Comparison of ENCODE assay signal across 8 mouse cellular contexts in genomic region chr1:172082101-172082898, GRCm38 (mm10). TPM values are rescaled to one million over a fixed set of nuclear protein-coding genes. Genes with fewer than 3 reads are reported as not detected.
DNase-seq lines count a peak whose midpoint lies in the region; ATAC-seq and TF ChIP-seq lines count a peak whose summit lies in the region.

Copa (plus strand) TSS chr1:172082529.
Ncstn (minus strand) TSS chr1:172082795.

- intact Hi-C loops in heart, postnatal 36 days (cut with DNase I) = loop anchor here (1.0 kb wide), 1 partner anchor 294 kb away; the partner anchor contains the start of gene Pigm

- peak within 1 kb of the TSS; percentile 83 for H3K9ac ChIP-seq in forebrain, embryonic 16.5 days (replicated peaks; ENCODE audit: low read depth, low read length)
- H3K9ac ChIP-seq in lung, embryonic 14.5 days = peak within 1 kb of the TSS; percentile 91

- 0 out of 2 replicates have a peak, but pooled peaks have one; percentile 44 for TF ChIP-seq POLR2A in olfactory bulb, adult 2 months (IDR thresholded peaks at IDR 0.05; ENCODE audit: insufficient read depth, low read depth, low read length)
- peak; percentile 54; the same call in 1 of the 2 replicates for TF ChIP-seq POLR2A in thymus, adult 2 months (IDR thresholded peaks at IDR 0.05; ENCODE audit: control insufficient read depth, extremely low read depth, insufficient read depth, low read length, poor library complexity)

- peak; percentile 80 for DNase-seq in G1E (ENCODE audit: low spot score)
- DNase-seq in cerebellum, adult 18-20 months = peak; percentile 93
- DNase-seq in heart, postnatal 36 days = peak; percentile 89 to 93
- peak; percentile 91 to 92 for DNase-seq in layer of hippocampus, adult 2 months (ENCODE audit: low spot score in 2 of 2)
- DNase-seq in lung, embryonic 14.5 days = peak; percentile 99
- DNase-seq in thymus, adult 2 months = peak; percentile 91

- no peaks in the 10 kb centered on the region for H3K9me3 ChIP-seq in G1E (replicated peaks)
- no peaks in the 10 kb centered on the region for H3K9me3 ChIP-seq in forebrain, embryonic 16.5 days (ENCODE audit: control insufficient read depth, low read length)
- no peaks in the 10 kb centered on the region for H3K9me3 ChIP-seq in lung, embryonic 14.5 days (ENCODE audit: low read depth, low read length)

- no peak for TF ChIP-seq CTCF in G1E (IDR thresholded peaks at IDR 0.05; ENCODE audit: low read depth, low read length)
- TF ChIP-seq CTCF in layer of hippocampus, adult 2 months (conservative IDR thresholded peaks at IDR 0.05) = peak; percentile 58
- TF ChIP-seq CTCF in lung, embryonic 14.5 days (IDR thresholded peaks at IDR 0.05; ENCODE audit: low read depth) = peak; percentile 45
- TF ChIP-seq CTCF in olfactory bulb, adult 2 months (IDR thresholded peaks at IDR 0.05; ENCODE audit: insufficient read depth, low read depth, low read length) = peak; percentile 7; the same call in 1 of the 2 replicates
- 0 out of 2 replicates have a peak, but pooled peaks have one; percentile 37 for TF ChIP-seq CTCF in thymus, adult 2 months (IDR thresholded peaks at IDR 0.05; ENCODE audit: borderline replicate concordance, control insufficient read depth, extremely low read depth, insufficient read depth, low read length, poor library complexity)

- no peaks in the 10 kb centered on the region for H3K27me3 ChIP-seq in G1E (ENCODE audit: insufficient read depth, low read length)
- H3K27me3 ChIP-seq in forebrain, embryonic 16.5 days (replicated peaks; ENCODE audit: control insufficient read depth, insufficient read depth, low read length) = no peaks in the 10 kb centered on the region
- no peaks in the 10 kb centered on the region for H3K27me3 ChIP-seq in lung, embryonic 14.5 days (ENCODE audit: insufficient read depth, low read length)
- no peaks in the 10 kb centered on the region for H3K27me3 ChIP-seq in thymus, adult 2 months (ENCODE audit: control insufficient read depth, insufficient read depth, low read length)

- H3K36me3 ChIP-seq in G1E (replicated peaks) = peaks cover 46% of the 10 kb centered on the region
- H3K36me3 ChIP-seq in forebrain, embryonic 16.5 days (ENCODE audit: control insufficient read depth, insufficient read depth) = peaks cover 3% of the 10 kb centered on the region
- peaks cover 25% of the 10 kb centered on the region for H3K36me3 ChIP-seq in lung, embryonic 14.5 days (ENCODE audit: insufficient read depth)
- H3K36me3 ChIP-seq in thymus, adult 2 months (ENCODE audit: control insufficient read depth, insufficient read depth, low read length) = peaks cover 15% of the 10 kb centered on the region

- H3K4me2 ChIP-seq in forebrain, embryonic 16.5 days (ENCODE audit: low read length) = peak within 1 kb of the TSS; percentile 67
- peak within 1 kb of the TSS; percentile 74 for H3K4me2 ChIP-seq in lung, embryonic 14.5 days

- peak within 1 kb of the TSS; percentile 79 for H3K27ac ChIP-seq in forebrain, embryonic 16.5 days (ENCODE audit: low read length)
- peak within 1 kb of the TSS; percentile 93 for H3K27ac ChIP-seq in layer of hippocampus, adult 2 months
- H3K27ac ChIP-seq in lung, embryonic 14.5 days (ENCODE audit: low read depth) = peak within 1 kb of the TSS; percentile 76
- H3K27ac ChIP-seq in olfactory bulb, adult 2 months (ENCODE audit: insufficient read depth, low read depth, low read length) = peak within 1 kb of the TSS; percentile 91
- H3K27ac ChIP-seq in thymus, adult 2 months (ENCODE audit: control insufficient read depth, insufficient read depth, low read length) = peak within 1 kb of the TSS; percentile 91

- H3K4me3 ChIP-seq in G1E (ENCODE audit: low read depth, low read length) = peak within 1 kb of the TSS; percentile 76
- H3K4me3 ChIP-seq in forebrain, embryonic 16.5 days (replicated peaks; ENCODE audit: low read length) = peak within 1 kb of the TSS; percentile 80
- peak within 1 kb of the TSS; percentile 87 for H3K4me3 ChIP-seq in layer of hippocampus, adult 2 months
- H3K4me3 ChIP-seq in lung, embryonic 14.5 days (ENCODE audit: low read depth, low read length) = peak within 1 kb of the TSS; percentile 74
- peak within 1 kb of the TSS; percentile 84 for H3K4me3 ChIP-seq in olfactory bulb, adult 2 months (ENCODE audit: insufficient read depth, low read depth, low read length)
- H3K4me3 ChIP-seq in thymus, adult 2 months (ENCODE audit: control insufficient read depth, insufficient read depth, low read length) = peak within 1 kb of the TSS; percentile 96

- peaks cover 22% of the 10 kb centered on the region for H3K4me1 ChIP-seq in G1E (ENCODE audit: insufficient read depth, low read depth, low read length)
- H3K4me1 ChIP-seq in forebrain, embryonic 16.5 days (replicated peaks; ENCODE audit: control insufficient read depth, insufficient read depth, low read length) = peaks cover 17% of the 10 kb centered on the region
- H3K4me1 ChIP-seq in lung, embryonic 14.5 days (ENCODE audit: insufficient read depth) = no peaks in the 10 kb centered on the region; the same call in none of the 2 replicates
- H3K4me1 ChIP-seq in olfactory bulb, adult 2 months (ENCODE audit: control insufficient read depth, insufficient read depth, low read length) = peaks cover 4% of the 10 kb centered on the region; the same call in 1 of the 2 replicates
- peaks cover 4% of the 10 kb centered on the region; the same call in 1 of the 2 replicates for H3K4me1 ChIP-seq in thymus, adult 2 months (replicated peaks; ENCODE audit: control insufficient read depth, insufficient read depth, low read length)

- WGBS in forebrain, embryonic 16.5 days = under 1% methylated on average over 40 of the region's 40 CpGs
- WGBS in lung, embryonic 14.5 days = under 1% methylated on average over 40 of the region's 40 CpGs
- WGBS in olfactory bulb, adult 2 months = under 1% methylated on average over 40 of the region's 40 CpGs
- WGBS in thymus, adult 2 months = under 1% methylated on average over 40 of the region's 40 CpGs

- peak; percentile 96 for ATAC-seq in G1E (ENCODE audit: extremely low read depth, insufficient number of reproducible peaks, low FRiP score, poor library complexity, severe bottlenecking)
- peak; percentile 99 for ATAC-seq in forebrain, embryonic 16.5 days
- ATAC-seq in lung, embryonic 14.5 days (ENCODE audit: insufficient read depth) = peak; percentile 99

RNA-seq across cellular contexts. Expression of gene Copa, which starts in this region (rescaled TPM):
- total RNA-seq in G1E (2014; fragmentation: Nextera tagmentation) (302 and 320 TPM in 2 replicates), G1E (2017) (153 and 166 TPM in 2 replicates)
- polyA plus RNA-seq in G1E (2012) = 39.4 and 50.6 TPM in 2 replicates
- 235 and 242 TPM in 2 replicates for polyA plus RNA-seq in forebrain, embryonic 16.5 days (2015; fragmentation: Nextera tagmentation; extraction: Ambion mirVana)
- 100 to 1,000 TPM; 112 to 113 TPM for total RNA-seq in heart, postnatal 36 days (2021)
- 100 to 1,000 TPM; 146 to 147 TPM for total RNA-seq in layer of hippocampus, adult 2 months (2021)
- polyA plus RNA-seq in lung, embryonic 14.5 days (2014; fragmentation: Nextera tagmentation; extraction: Ambion mirVana) = 218 and 226 TPM in 2 replicates
- polyA plus RNA-seq in olfactory bulb, adult 2 months (2012; ENCODE audit: insufficient read depth, insufficient read length, low replicate concordance, missing spikeins) = 120 and 157 TPM in 2 replicates
- polyA plus RNA-seq in thymus, adult 2 months (2012; rRNA removed) = 53.9 and 58.9 TPM in 2 replicates

RNA-seq across cellular contexts. Expression of gene Ncstn, which starts in this region (rescaled TPM):
- total RNA-seq in G1E (2014; fragmentation: Nextera tagmentation) = 79.3 and 86.3 TPM in 2 replicates
- 29.7 and 33.4 TPM in 2 replicates for total RNA-seq in G1E (2017)
- 6.8 and 7.6 TPM in 2 replicates for polyA plus RNA-seq in G1E (2012)
- 108 and 112 TPM in 2 replicates for polyA plus RNA-seq in forebrain, embryonic 16.5 days (2015; fragmentation: Nextera tagmentation; extraction: Ambion mirVana)
- total RNA-seq in heart, postnatal 36 days (2021) = 10 to 100 TPM; 45.5 to 50.1 TPM
- 10 to 100 TPM; 58.1 to 63.3 TPM for total RNA-seq in layer of hippocampus, adult 2 months (2021)
- 131 and 133 TPM in 2 replicates for polyA plus RNA-seq in lung, embryonic 14.5 days (2014; fragmentation: Nextera tagmentation; extraction: Ambion mirVana)
- 196 TPM in 1 of 2 replicates, not detected in the other for polyA plus RNA-seq in olfactory bulb, adult 2 months (2012; ENCODE audit: insufficient read depth, insufficient read length, low replicate concordance, missing spikeins)
- 130 and 133 TPM in 2 replicates for polyA plus RNA-seq in thymus, adult 2 months (2012; rRNA removed)

Comparison
In these comparisons a context has a peak if more than half of its experiments do, and no peak if none do; other contexts are left out.
1. Peak in every context shown above with its lines: DNase-seq, ATAC-seq, H3K4me3 ChIP-seq and H3K27ac ChIP-seq.